Mouse (Mus musculus) liver, adult 2 months (tissue): ENCODE measurements around the gene Tmem80. TPM values are rescaled to one million over a fixed set of nuclear protein-coding genes. Genes with fewer than 3 reads are reported as not detected.

Experiments used
- DNase-seq: peaks from one replicate; pipeline ENCODE4 v3.0.0-alpha.2; 2011; ENCODE audit warnings: low read depth, low spot score; ENCODE audit errors: extremely low read depth
- H3K27ac ChIP-seq: fragments of 200-500 bp; replicated peaks from 2 replicates; pipeline ENCODE4 v1.5.1; 2012; ENCODE audit warnings: low read depth, mild to moderate bottlenecking, control low read depth, inconsistent platforms, low read length; ENCODE audit not compliant: insufficient read depth
- H3K27me3 ChIP-seq: fragments of 200-500 bp; 2 replicates; pipeline ENCODE4 v1.6.1; 2012; ENCODE audit warnings: mild to moderate bottlenecking, moderate library complexity, low read length, inconsistent platforms; ENCODE audit not compliant: control insufficient read depth, insufficient read depth
- H3K36me3 ChIP-seq: fragments of 200-500 bp; 2 replicates; pipeline ENCODE4 v1.6.1; 2012; ENCODE audit warnings: low read length, inconsistent platforms; ENCODE audit not compliant: control insufficient read depth, insufficient read depth
- H3K4me1 ChIP-seq: fragments of 200-500 bp; 2 replicates; pipeline ENCODE4 v1.6.1; 2011; ENCODE audit warnings: low read length; ENCODE audit not compliant: control insufficient read depth, insufficient read depth
- H3K4me3 ChIP-seq: fragments of 200-500 bp; 2 replicates; pipeline ENCODE4 v1.5.1; 2011; ENCODE audit warnings: low read depth, mild to moderate bottlenecking, control low read depth, low read length, moderate library complexity; ENCODE audit not compliant: insufficient read depth
- H3K79me2 ChIP-seq: fragments of 200-500 bp; 2 replicates; pipeline ENCODE4 v1.6.1; 2012; ENCODE audit warnings: inconsistent platforms, mild to moderate bottlenecking, low read length, moderate library complexity; ENCODE audit not compliant: control insufficient read depth, insufficient read depth
- H3K9ac ChIP-seq: fragments of 200-500 bp; 2 replicates; pipeline ENCODE4 v1.6.1; 2012; ENCODE audit warnings: low read depth, mild to moderate bottlenecking, control low read depth, inconsistent platforms, low read length
- CTCF ChIP-seq: fragments of 200-500 bp; IDR thresholded peaks from 2 replicates; pipeline ENCODE4 v1.5.1; 2011; ENCODE audit warnings: low read depth, low read length, control low read depth
- POLR2A ChIP-seq: fragments of 200-500 bp; IDR thresholded peaks from 2 replicates; pipeline ENCODE4 v1.6.1; 2011; ENCODE audit warnings: low read length, control low read depth; ENCODE audit not compliant: insufficient read depth; ENCODE audit errors: extremely low read depth
- WGBS: fragments of 180-500 bp; shearing (Covaris S2); methylation state at CpG from one replicate; pipeline ENCODE4 v1.1.7; 2018; 5-methylcytosine and 5-hydroxymethylcytosine counted together
- polyA plus RNA-seq: library from polyadenylated mRNA; depleted of rRNA; stranded (reverse); fragments of >200 nt; gene quantifications from 2 replicates; pipeline ENCODE4 v1.2.3, GENCODE M21; 2012
- total RNA-seq: library from RNA; depleted of rRNA; stranded (reverse); fragments of >200 nt; gene quantifications from 2 replicates; pipeline ENCODE4 v1.2.3, GENCODE M21; 2014

The Tmem80 gene
- total and polyA plus RNA-seq, 2 experiments: 8.9 to 20.9 TPM

DNA sequence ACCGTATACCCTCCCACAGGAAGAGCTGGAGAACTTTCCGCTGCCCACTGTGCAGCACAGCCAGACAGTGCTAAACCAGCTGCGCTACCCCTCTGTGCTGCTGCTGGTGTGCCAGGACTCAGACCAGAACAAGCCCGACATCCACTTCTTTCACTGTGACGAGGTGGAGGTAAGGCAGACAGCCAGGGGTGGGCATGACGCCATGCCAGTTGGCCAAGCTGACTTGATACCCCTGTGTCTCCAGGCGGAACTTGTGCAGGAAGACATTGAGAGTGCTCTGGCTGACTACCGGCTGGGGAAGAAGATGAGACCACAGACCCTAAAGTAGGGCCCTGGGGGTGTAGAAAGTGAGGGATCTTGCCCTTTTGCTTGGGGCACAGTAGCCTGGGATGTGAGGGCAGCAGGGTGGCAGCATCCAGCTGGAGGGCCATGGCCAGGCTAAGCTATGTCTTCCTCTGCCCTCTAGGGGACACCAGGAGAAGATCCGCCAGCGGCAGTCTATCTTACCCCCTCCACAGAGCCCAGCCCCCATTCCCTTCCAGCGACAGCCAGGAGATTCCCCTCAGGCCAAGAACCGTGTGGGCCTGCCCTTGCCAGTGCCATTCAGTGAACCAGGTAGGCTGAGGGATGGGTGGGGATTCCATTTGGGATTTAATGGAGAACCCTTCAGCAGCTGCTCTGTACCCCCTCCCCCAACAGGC lies 28.2 kb downstream of the Tmem80 start:
- Histone ChIP-seq H3K27ac (no peak overlapping the region), H3K27me3 (no peaks in the 10 kb centered on the region), H3K36me3 (peaks cover 4% of the 10 kb centered on the region; the same call in 1 of the 2 replicates), H3K9ac (no peak overlapping the region), H3K79me2 (no peaks in the 10 kb centered on the region), H3K4me1 (peaks cover 3% of the 10 kb centered on the region), H3K4me3 (no peak overlapping the region)
- DNase-seq: no peak
- WGBS: 83% methylated on average over 12 of the region's 12 CpGs
- TF ChIP-seq CTCF: peak; percentile 26; the same call in 1 of the 2 replicates
- no peak for TF ChIP-seq POLR2A

DNA sequence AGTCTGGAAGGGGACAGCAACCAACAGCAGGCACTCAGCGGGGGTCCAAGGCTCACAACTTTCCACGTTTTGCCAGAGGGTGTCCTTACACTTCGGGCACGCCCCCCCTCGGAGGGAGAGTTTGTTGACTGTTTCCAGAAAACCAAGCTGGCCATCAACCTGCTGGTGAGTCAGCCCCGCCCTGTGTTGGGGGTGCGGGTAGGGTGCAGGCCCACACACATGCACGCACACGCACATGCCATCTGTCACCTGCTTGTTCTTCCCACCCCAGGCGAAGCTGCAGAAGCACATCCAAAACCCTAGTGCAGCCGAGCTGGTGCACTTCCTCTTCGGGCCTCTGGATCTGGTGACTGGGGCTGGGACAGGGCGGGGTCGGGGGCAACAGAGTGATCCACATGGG lies 29.4 kb downstream of the Tmem80 start:
- TF ChIP-seq CTCF (no peak), POLR2A (no peak)
- Histone ChIP-seq H3K27me3 (no peaks in the 10 kb centered on the region), H3K4me1 (no peaks in the 10 kb centered on the region), H3K36me3 (peaks cover 5% of the 10 kb centered on the region; the same call in 1 of the 2 replicates), H3K27ac (no peak overlapping the region), H3K79me2 (no peaks in the 10 kb centered on the region), H3K9ac (no peak overlapping the region), H3K4me3 (no peak overlapping the region)
- 90% methylated on average over 14 of the region's 14 CpGs for WGBS
- DNase-seq: no peak

- Histone ChIP-seq H3K36me3 (peaks cover 4% of the 10 kb centered on the region; the same call in 1 of the 2 replicates), H3K79me2 (no peaks in the 10 kb centered on the region), H3K4me1 (no peaks in the 10 kb centered on the region), H3K27me3 (no peaks in the 10 kb centered on the region), H3K27ac (no peak overlapping the region), H3K4me3 (no peak overlapping the region), H3K9ac (no peak overlapping the region)
- no peak for TF ChIP-seq CTCF
- no peak for TF ChIP-seq POLR2A
- WGBS: 57% methylated on average over 24 of the region's 24 CpGs
- DNase-seq: no peak
These were observed 34.0 kb downstream of the Tmem80 start for GRCm38 (mm10) chr7:141361510-141361909.

DNA sequence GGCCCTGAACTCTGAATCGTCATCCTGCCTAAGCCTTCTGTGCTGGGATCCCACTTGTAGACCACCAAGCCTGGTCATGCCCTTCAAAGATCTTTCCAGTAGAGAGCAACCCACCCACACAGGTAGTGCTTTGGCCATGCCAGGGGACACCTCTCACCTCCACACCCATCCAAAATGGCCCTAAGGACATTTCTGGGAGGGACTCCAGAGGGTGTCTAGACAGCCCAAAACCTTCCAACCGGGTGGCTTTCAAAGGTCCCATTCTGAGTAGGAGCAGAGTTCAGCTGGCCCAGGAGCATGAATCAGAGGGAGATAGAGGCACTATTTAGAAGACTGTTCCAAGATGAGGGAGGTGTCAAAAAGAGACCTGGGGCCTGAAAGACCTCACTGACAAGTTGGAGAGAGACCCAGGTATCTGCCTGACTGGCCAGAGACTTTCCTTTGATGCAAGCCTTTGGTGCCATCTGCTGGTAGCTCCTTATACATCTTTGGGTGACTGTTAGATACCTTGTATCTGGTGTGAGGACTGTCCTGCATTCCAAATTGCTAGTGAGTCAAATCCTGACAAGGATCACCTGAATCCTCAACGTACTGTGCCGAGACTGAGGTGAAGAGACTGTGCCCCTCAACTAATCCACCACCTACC lies 35.7 kb downstream of the Tmem80 start:
- Histone ChIP-seq H3K9ac (no peak overlapping the region), H3K4me3 (no peak overlapping the region), H3K27me3 (no peaks in the 10 kb centered on the region), H3K79me2 (no peaks in the 10 kb centered on the region), H3K27ac (no peak overlapping the region), H3K4me1 (no peaks in the 10 kb centered on the region), H3K36me3 (peaks cover 4% of the 10 kb centered on the region; the same call in 1 of the 2 replicates)
- whole genome bisulfite sequencing: 61% methylated on average over 4 of the region's 4 CpGs
- no peak for TF ChIP-seq POLR2A
- peak; percentile 55 for TF ChIP-seq CTCF
- peak; percentile 64 for DNase-seq

DNA sequence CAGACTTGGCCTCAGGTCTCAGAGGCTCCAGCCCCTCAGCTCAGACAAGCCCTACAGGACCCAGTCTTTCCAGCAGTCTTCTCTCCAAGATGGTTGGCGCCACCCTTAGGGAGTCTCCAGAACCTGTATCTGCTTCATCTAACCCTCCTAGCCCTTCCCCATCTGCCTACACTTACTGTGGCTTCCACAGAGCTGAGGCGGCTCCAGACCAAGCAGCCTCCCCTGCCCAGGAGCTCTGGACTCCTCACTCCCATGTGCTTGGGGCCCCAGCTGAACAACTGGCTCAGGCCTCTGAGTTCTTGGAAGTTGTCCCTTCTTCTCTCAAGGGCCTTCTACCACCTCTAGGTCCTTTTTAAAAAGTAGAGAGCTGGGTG lies 36.2 kb downstream of the Tmem80 start:
- Histone ChIP-seq H3K27me3 (no peaks in the 10 kb centered on the region), H3K36me3 (peaks cover 4% of the 10 kb centered on the region; the same call in 1 of the 2 replicates), H3K4me1 (no peaks in the 10 kb centered on the region), H3K79me2 (no peaks in the 10 kb centered on the region), H3K27ac (no peak overlapping the region), H3K4me3 (no peak overlapping the region), H3K9ac (no peak overlapping the region)
- WGBS: 87% methylated on average over 2 of the region's 2 CpGs
- TF ChIP-seq CTCF: no peak
- no peak for DNase-seq

DNA sequence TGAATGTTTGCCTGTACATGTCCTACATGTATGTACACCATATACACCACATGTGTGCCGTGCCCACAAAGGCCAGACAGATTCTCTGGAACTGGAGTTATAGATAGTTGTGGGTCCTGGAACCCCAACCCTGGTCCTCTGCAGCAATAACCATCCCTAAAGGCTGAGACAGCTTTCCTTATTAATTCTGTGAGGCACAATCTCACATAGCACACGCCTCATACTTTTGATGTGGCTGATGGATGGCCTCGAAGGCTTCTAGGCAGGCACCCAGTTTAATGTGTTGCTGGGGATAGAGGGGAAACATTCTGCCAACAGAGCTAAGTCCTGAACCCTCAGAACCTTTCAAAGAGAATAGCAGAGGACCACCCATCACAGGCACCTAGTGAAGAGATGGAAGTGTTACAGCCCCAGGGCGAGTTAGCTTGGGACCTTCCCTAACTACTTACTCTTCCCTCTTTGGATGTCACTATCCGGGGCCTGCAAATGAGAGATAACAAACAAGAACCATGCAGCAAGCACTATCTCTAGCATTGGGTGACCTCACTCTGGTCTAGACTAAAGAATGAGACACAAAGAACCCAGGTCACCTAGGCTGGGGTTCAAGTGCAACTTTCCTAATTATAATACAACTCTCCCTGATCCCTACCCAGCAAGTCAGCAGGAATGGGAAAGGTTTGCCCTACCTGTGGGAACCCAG lies 37.0 kb downstream of the Tmem80 start:
- no peaks in the 10 kb centered on the region for H3K4me1 ChIP-seq
- H3K9ac ChIP-seq: no peak overlapping the region
- 84% methylated on average over 5 of the region's 5 CpGs for WGBS
- H3K79me2 ChIP-seq: no peaks in the 10 kb centered on the region
- TF ChIP-seq CTCF (no peak), POLR2A (no peak)
- H3K4me3 ChIP-seq: no peak overlapping the region
- no peak overlapping the region for H3K27ac ChIP-seq
- no peaks in the 10 kb centered on the region for H3K27me3 ChIP-seq
- DNase-seq: no peak
- H3K36me3 ChIP-seq: peaks cover 4% of the 10 kb centered on the region; the same call in 1 of the 2 replicates
